Mouse (Mus musculus) liver, embryonic 14.5 days (tissue): ENCODE results near the gene Sec16a.

ENCODE experiments used
- CTCF ChIP-seq: IDR thresholded peaks from 2 replicates; pipeline ENCODE4 v1.5.1; 2016; ENCODE audit warnings: antibody characterized with exemption, low read depth, control low read depth
- EP300 ChIP-seq: IDR thresholded peaks from 2 replicates; pipeline ENCODE4 v1.6.1; 2016; ENCODE audit warnings: antibody characterized with exemption, low read depth

DNA sequence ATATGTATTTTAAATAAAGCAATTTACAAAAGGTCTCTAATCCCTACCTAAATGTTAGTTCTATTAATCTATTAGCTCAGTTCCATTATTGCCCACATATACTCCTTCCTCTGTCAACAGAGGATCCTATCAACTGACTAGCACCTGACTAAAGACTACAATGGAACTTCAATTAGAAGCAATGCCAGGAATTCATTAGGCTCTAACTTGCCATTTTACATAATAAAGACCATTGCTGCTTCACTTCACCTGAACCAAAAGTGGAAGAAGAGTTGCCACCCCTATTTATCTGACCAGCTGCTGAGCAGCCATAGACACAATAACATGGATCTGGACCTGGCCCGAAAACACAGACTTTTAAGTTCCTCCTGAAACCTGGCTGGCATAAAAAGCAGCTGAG lies 2.2 kb downstream of the Sec16a start:
- TF ChIP-seq CTCF (no peak), EP300 (no peak)
